In the genomic region with DNA sequence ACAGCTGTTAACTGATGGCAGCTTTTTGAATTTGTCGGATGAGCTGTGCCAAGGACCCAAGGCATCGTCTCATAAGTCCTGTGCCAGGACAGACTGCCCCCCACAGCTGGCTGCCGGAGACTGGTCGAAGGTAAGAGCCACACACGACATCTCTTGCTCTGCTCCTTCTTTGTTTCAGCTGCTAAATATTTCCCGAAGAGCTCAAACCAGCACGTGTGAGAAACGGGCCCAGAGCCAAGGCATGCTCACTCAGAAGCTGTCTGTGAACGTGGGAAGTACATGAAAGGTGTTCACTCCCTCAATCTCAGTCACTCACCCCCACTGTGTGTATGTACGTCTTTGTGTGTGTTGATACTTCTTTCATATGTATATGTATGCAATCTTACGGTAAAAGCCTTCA, we compare ENCODE assay signal across 16 mouse cellular contexts.
DNase-seq lines count a peak whose midpoint lies in the region; ATAC-seq lines count a peak whose summit lies in the region.
"Had no signal": no experiment of that assay in that cellular context is flagged by ENCODE, and none has a peak within 500 bp of the region (broad histone marks: within the 10 kb centered on the region; RNA-seq: fewer than 3 reads in every experiment).

No protein-coding gene starts in this region.

- H3K36me3 ChIP-seq in heart, embryonic 13.5 days = no peaks in the 10 kb centered on the region
- H3K36me3 ChIP-seq: embryonic facial prominence, embryonic 13.5 days; liver, embryonic 13.5 days; midbrain, embryonic 12.5 days; neural tube, embryonic 12.5 days had no signal

- WGBS in heart, embryonic 13.5 days = 50% methylated on average over 11 of the region's 11 CpGs

- DNase-seq in heart, postnatal 14 days = no peak
- DNase-seq in left cerebral cortex, postnatal 14 days (ENCODE audit: low spot score in 2 of 2) = peak; percentile 6 to 9
- DNase-seq in left cerebral cortex, postnatal 36 days (ENCODE audit: low spot score in 2 of 2) = no peak
- peak; percentile 34 to 35 for DNase-seq in right cerebral cortex, postnatal 10 days (ENCODE audit: low spot score in 2 of 2)
- no peak for DNase-seq in right cerebral cortex, adult 18-20 months
- DNase-seq: cerebellum, adult 8-10 months; gastrocnemius, adult 2 months; heart, postnatal 4 days; kidney, adult 18-20 months; liver, embryonic 13.5 days had no signal

- no peak overlapping the region for H3K4me3 ChIP-seq in heart, embryonic 13.5 days
- H3K4me3 ChIP-seq: embryonic facial prominence, embryonic 13.5 days; gastrocnemius, adult 2 months; liver, embryonic 13.5 days; midbrain, embryonic 12.5 days; neural tube, embryonic 12.5 days had no signal

- 0 out of 2 replicates have a peak, but pooled peaks cover 5% of the 10 kb centered on the region for H3K9me3 ChIP-seq in heart, embryonic 13.5 days
- H3K9me3 ChIP-seq: embryonic facial prominence, embryonic 13.5 days; liver, embryonic 13.5 days; midbrain, embryonic 12.5 days; neural tube, embryonic 12.5 days had no signal

- peaks cover 6% of the 10 kb centered on the region; the same call in 1 of the 2 replicates for H3K4me1 ChIP-seq in heart, embryonic 13.5 days
- H3K4me1 ChIP-seq: liver, embryonic 13.5 days; midbrain, embryonic 12.5 days; neural tube, embryonic 12.5 days had no signal

- H3K4me2 ChIP-seq in heart, embryonic 13.5 days = peak overlapping the region; percentile 42
- H3K4me2 ChIP-seq: embryonic facial prominence, embryonic 13.5 days; liver, embryonic 13.5 days; lung, embryonic 14.5 days; midbrain, embryonic 12.5 days; neural tube, embryonic 12.5 days had no signal

- no peaks in the 10 kb centered on the region for H3K27me3 ChIP-seq in heart, embryonic 13.5 days (replicated peaks)
- H3K27me3 ChIP-seq: embryonic facial prominence, embryonic 13.5 days; liver, embryonic 13.5 days; midbrain, embryonic 12.5 days; neural tube, embryonic 12.5 days had no signal

- intact Hi-C loops in heart, postnatal 14 days (cut with DNase I) = no loop called here
- intact Hi-C loops in left cerebral cortex, postnatal 14 days (cut with DNase I) = no loop called here
- intact Hi-C loops in left cerebral cortex, postnatal 36 days (cut with DNase I) = no loop called here

- ATAC-seq in heart, embryonic 13.5 days (ENCODE audit: extremely low read depth, insufficient number of reproducible peaks, low FRiP score, low TSS enrichment) = no peak

- no peak overlapping the region for H3K9ac ChIP-seq in heart, embryonic 13.5 days
- H3K9ac ChIP-seq: embryonic facial prominence, embryonic 13.5 days; liver, embryonic 13.5 days; lung, embryonic 14.5 days; midbrain, embryonic 12.5 days; neural tube, embryonic 12.5 days had no signal

- H3K27ac ChIP-seq in heart, embryonic 13.5 days (replicated peaks) = no peak overlapping the region
- H3K27ac ChIP-seq: embryonic facial prominence, embryonic 13.5 days; gastrocnemius, adult 2 months; kidney, postnatal 0 days; liver, embryonic 13.5 days; midbrain, embryonic 12.5 days; neural tube, embryonic 12.5 days had no signal

Comparison
In these comparisons a context has a peak if more than half of its experiments do, and no peak if none do; other contexts are left out.
1. DNase-seq: peak in left cerebral cortex, postnatal 14 days (2 of 2) and right cerebral cortex, postnatal 10 days (2 of 2); none in heart, postnatal 14 days (0 of 2), left cerebral cortex, postnatal 36 days (0 of 2) and right cerebral cortex, adult 18-20 months (single experiment).